Mouse (Mus musculus): Measurements from ENCODE around the gene Agtpbp1. TPM values are rescaled to one million over a fixed set of nuclear protein-coding genes. Genes with fewer than 3 reads are reported as not detected.
A peak's percentile ranks its signal among the peaks of the same experiment; 100 is the strongest.

Gene Agtpbp1
- polyA plus RNA-seq, 1 experiment from 2014 or later = 43.7 TPM

DNA sequence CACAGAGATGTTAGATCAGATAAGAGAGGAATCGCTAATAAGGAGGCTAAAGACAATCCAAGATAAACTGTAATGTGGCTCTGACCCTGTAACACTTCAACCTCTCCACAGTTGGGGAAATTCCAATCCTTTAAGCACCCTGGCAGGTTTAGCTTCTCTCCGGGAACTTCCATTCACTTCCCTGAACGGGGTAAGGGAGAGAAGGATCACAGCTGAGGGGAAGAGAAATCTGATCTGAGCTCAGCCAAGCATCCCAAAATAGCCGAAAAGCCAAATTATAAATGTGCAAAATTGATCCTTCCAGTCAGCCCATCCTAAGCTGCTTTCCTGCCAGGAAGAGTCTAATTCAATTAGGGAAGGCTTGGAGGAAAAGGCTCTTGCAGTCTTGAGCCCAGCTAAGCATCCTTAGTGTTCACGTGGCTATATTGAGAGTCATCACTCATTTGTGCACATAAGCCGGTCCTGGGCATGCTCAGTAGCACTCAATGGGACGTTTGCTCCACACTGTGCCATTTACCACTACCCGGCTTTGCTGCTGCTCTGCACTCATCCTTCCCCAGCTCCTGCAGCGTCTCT, 19.0 kb downstream of the Agtpbp1 start:
- Histone ChIP-seq H3K9me3 (no peaks in the 10 kb centered on the region), H3K27me3 (no peaks in the 10 kb centered on the region), H3K4me3 (replicated peaks) (no peak overlapping the region), H3K27ac (no peak overlapping the region), H3K36me3 (no peaks in the 10 kb centered on the region), H3K4me1 (replicated peaks) (no peaks in the 10 kb centered on the region), H3K9ac (replicated peaks) (no peak overlapping the region), H3K4me2 (replicated peaks) (no peak overlapping the region)
- 58% methylated on average over 9 of the region's 9 CpGs for WGBS
- ATAC-seq = no peak

GRCm38 (mm10) chr13:59564923-59565322, 20.1 kb downstream of the Agtpbp1 start:
- no peaks in the 10 kb centered on the region for H3K4me1 ChIP-seq (replicated peaks)
- 84% methylated on average over 10 of the region's 10 CpGs for WGBS
- H3K27ac ChIP-seq = no peak overlapping the region
- H3K27me3 ChIP-seq = no peaks in the 10 kb centered on the region
- H3K9me3 ChIP-seq = no peaks in the 10 kb centered on the region
- ATAC-seq = no peak
- H3K9ac ChIP-seq (replicated peaks) = no peak overlapping the region
- no peak overlapping the region for H3K4me2 ChIP-seq (replicated peaks)
- H3K4me3 ChIP-seq (replicated peaks) = no peak overlapping the region
- H3K36me3 ChIP-seq = no peaks in the 10 kb centered on the region

DNA sequence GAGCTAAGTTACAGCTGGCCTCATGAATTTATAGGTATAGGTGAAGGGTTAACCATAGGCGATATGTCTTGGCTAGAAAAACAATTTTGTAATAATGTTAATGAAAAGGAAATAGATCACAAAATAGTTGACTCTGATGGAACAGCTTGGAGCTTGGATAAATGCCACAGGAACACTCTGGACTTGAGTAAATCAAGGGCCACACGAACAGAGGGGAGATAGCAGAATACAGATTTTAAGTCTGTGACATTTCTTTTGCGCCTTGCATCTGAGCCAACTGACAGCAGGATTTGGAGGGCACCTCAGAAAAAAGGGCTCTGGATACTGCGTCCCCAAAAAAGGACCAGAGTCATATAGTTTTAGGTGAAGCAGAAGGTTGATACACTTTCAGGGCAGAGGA, 20.5 kb downstream of the Agtpbp1 start:
- H3K4me3 ChIP-seq (replicated peaks) = no peak overlapping the region
- no peak for ATAC-seq
- H3K9ac ChIP-seq (replicated peaks) = no peak overlapping the region
- H3K36me3 ChIP-seq = no peaks in the 10 kb centered on the region
- H3K27me3 ChIP-seq = no peaks in the 10 kb centered on the region
- H3K4me1 ChIP-seq (replicated peaks) = no peaks in the 10 kb centered on the region
- WGBS = 93% methylated on average over 4 of the region's 4 CpGs
- no peaks in the 10 kb centered on the region for H3K9me3 ChIP-seq
- H3K27ac ChIP-seq = no peak overlapping the region
- H3K4me2 ChIP-seq (replicated peaks) = no peak overlapping the region

- no peaks in the 10 kb centered on the region for H3K36me3 ChIP-seq
- H3K27me3 ChIP-seq = no peaks in the 10 kb centered on the region
- no peaks in the 10 kb centered on the region for H3K9me3 ChIP-seq
- H3K4me3 ChIP-seq (replicated peaks) = no peak overlapping the region
- H3K9ac ChIP-seq (replicated peaks) = no peak overlapping the region
- H3K27ac ChIP-seq = no peak overlapping the region
- no peak for ATAC-seq
- 85% methylated on average over 2 of the region's 2 CpGs for WGBS
- H3K4me2 ChIP-seq (replicated peaks) = no peak overlapping the region
- 0 out of 2 replicates have a peak, but pooled peaks cover 4% of the 10 kb centered on the region for H3K4me1 ChIP-seq (replicated peaks)
Observed at GRCm38 (mm10) chr13:59562471-59562870, 22.6 kb downstream of the Agtpbp1 start.

GRCm38 (mm10) chr13:59558776-59559175, 26.3 kb downstream of the Agtpbp1 start:
- Histone ChIP-seq H3K27ac (no peak overlapping the region), H3K36me3 (no peaks in the 10 kb centered on the region), H3K9ac (replicated peaks) (no peak overlapping the region), H3K27me3 (no peaks in the 10 kb centered on the region), H3K4me2 (replicated peaks) (no peak overlapping the region; the same call in 1 of the 2 replicates), H3K9me3 (no peaks in the 10 kb centered on the region), H3K4me3 (replicated peaks) (no peak overlapping the region), H3K4me1 (replicated peaks) (peaks cover 23% of the 10 kb centered on the region)
- no peak for ATAC-seq
- WGBS = 97% methylated on average over 5 of the region's 5 CpGs

- Histone ChIP-seq H3K9ac (replicated peaks) (peak overlapping the region; percentile 85), H3K4me2 (replicated peaks) (peak overlapping the region; percentile 92), H3K4me1 (replicated peaks) (peaks cover 23% of the 10 kb centered on the region), H3K27ac (peak overlapping the region; percentile 84), H3K9me3 (no peaks in the 10 kb centered on the region), H3K4me3 (replicated peaks) (peak overlapping the region; percentile 79), H3K27me3 (no peaks in the 10 kb centered on the region), H3K36me3 (no peaks in the 10 kb centered on the region)
- peak; percentile 90 for ATAC-seq
- under 1% methylated on average over 40 of the region's 73 CpGs for WGBS
Observed at GRCm38 (mm10) chr13:59557185-59557985, 27.6 kb downstream of the Agtpbp1 start.

GRCm38 (mm10) chr13:59556670-59557069, 28.4 kb downstream of the Agtpbp1 start:
- under 1% methylated on average over 43 of the region's 45 CpGs for WGBS
- ATAC-seq = peak; percentile 84
- H3K4me1 ChIP-seq (replicated peaks) = peaks cover 23% of the 10 kb centered on the region
- H3K9ac ChIP-seq (replicated peaks) = peak overlapping the region; percentile 85
- H3K27ac ChIP-seq = peak overlapping the region; percentile 84
- no peaks in the 10 kb centered on the region for H3K27me3 ChIP-seq
- peak overlapping the region; percentile 79 for H3K4me3 ChIP-seq (replicated peaks)
- H3K36me3 ChIP-seq = no peaks in the 10 kb centered on the region
- no peaks in the 10 kb centered on the region for H3K9me3 ChIP-seq
- H3K4me2 ChIP-seq (replicated peaks) = peak overlapping the region; percentile 92

GRCm38 (mm10) chr13:59555613-59556192, 29.3 kb downstream of the Agtpbp1 start:
- Histone ChIP-seq H3K36me3 (no peaks in the 10 kb centered on the region), H3K27me3 (no peaks in the 10 kb centered on the region), H3K4me1 (replicated peaks) (peaks cover 28% of the 10 kb centered on the region), H3K4me3 (replicated peaks) (peak overlapping the region; percentile 79), H3K27ac (no peak overlapping the region), H3K9ac (replicated peaks) (0 out of 2 replicates have a peak overlapping the region, but pooled peaks have one; percentile 85), H3K9me3 (no peaks in the 10 kb centered on the region), H3K4me2 (replicated peaks) (peak overlapping the region; percentile 92)
- ATAC-seq = no peak
- WGBS = 87% methylated on average over 8 of the region's 8 CpGs

GRCm38 (mm10) chr13:59554772-59555505, 30.1 kb downstream of the Agtpbp1 start:
- Histone ChIP-seq H3K9me3 (no peaks in the 10 kb centered on the region), H3K27me3 (no peaks in the 10 kb centered on the region), H3K27ac (no peak overlapping the region), H3K4me3 (replicated peaks) (peak overlapping the region; percentile 79; the same call in 1 of the 2 replicates), H3K9ac (replicated peaks) (0 out of 2 replicates have a peak overlapping the region, but pooled peaks have one; percentile 14), H3K4me1 (replicated peaks) (peaks cover 29% of the 10 kb centered on the region), H3K4me2 (replicated peaks) (peak overlapping the region; percentile 92), H3K36me3 (no peaks in the 10 kb centered on the region)
- no peak for ATAC-seq
- 85% methylated on average over 17 of the region's 17 CpGs for WGBS

GRCm38 (mm10) chr13:59552751-59553150, 32.3 kb downstream of the Agtpbp1 start:
- WGBS = 76% methylated on average over 2 of the region's 2 CpGs
- Histone ChIP-seq H3K4me3 (replicated peaks) (no peak overlapping the region), H3K9ac (replicated peaks) (no peak overlapping the region), H3K4me2 (replicated peaks) (no peak overlapping the region), H3K4me1 (replicated peaks) (peaks cover 24% of the 10 kb centered on the region), H3K27ac (no peak overlapping the region), H3K36me3 (no peaks in the 10 kb centered on the region), H3K27me3 (no peaks in the 10 kb centered on the region), H3K9me3 (no peaks in the 10 kb centered on the region)
- no peak for ATAC-seq

DNA sequence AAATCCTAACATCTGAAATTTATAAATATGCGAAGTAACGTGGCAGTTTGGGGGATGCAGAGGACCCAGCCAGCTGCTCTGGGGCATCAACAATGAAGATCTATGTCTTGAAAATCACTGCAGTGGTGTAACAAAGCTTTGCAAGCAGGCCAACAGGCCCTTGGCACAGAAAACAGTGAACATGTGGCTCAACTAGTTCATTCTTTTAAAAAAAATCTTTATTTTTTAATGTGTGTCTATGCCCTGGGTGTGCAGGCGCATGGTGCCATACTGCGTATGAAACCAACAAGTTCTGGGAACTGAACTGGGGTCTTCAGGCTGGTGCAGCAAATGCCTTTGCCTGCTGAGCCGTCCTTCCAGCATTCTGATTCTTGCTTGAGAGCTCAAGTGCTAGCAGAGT, 32.7 kb downstream of the Agtpbp1 start:
- no peak for ATAC-seq
- whole genome bisulfite sequencing = 89% methylated on average over 5 of the region's 5 CpGs
- Histone ChIP-seq H3K9ac (replicated peaks) (no peak overlapping the region), H3K4me3 (replicated peaks) (no peak overlapping the region), H3K27me3 (no peaks in the 10 kb centered on the region), H3K9me3 (no peaks in the 10 kb centered on the region), H3K36me3 (no peaks in the 10 kb centered on the region), H3K27ac (no peak overlapping the region), H3K4me1 (replicated peaks) (peaks cover 24% of the 10 kb centered on the region), H3K4me2 (replicated peaks) (no peak overlapping the region)
